Mouse (Mus musculus) neutrophil, adult 5-6 weeks (primary cell): ENCODE measurements around the gene Kars. TPM values are rescaled to one million over a fixed set of nuclear protein-coding genes. Genes with fewer than 3 reads are reported as not detected.

Source experiments
- ATAC-seq: fragments of 151-379, 151-347 bp; 2 replicates; pipeline ENCODE4 v1.8.0; 2017; ENCODE audit warnings: mild to moderate bottlenecking, moderate TSS enrichment; ENCODE audit not compliant: insufficient number of reproducible peaks, poor library complexity, low FRiP score, severe bottlenecking; ENCODE audit errors: extremely low read depth
- total RNA-seq: library from RNA; stranded (forward); fragments of 200-1000 nt; gene quantifications from 2 replicates; pipeline ENCODE4 v1.2.3, GENCODE M21; 2017

Kars gene
- total RNA-seq, 1 experiment from 2014 or later = 54.5 TPM

- no peak for ATAC-seq
Measured at GRCm38 (mm10) chr8:111991278-111991677, 19.8 kb downstream of the Kars start.

- peak; percentile 64 for ATAC-seq
Measured at GRCm38 (mm10) chr8:111989911-111990310, 21.2 kb downstream of the Kars start.

- no peak for ATAC-seq
Measured at GRCm38 (mm10) chr8:111984511-111984910, 26.6 kb downstream of the Kars start.

GRCm38 (mm10) chr8:111982116-111982515 lies 29.0 kb downstream of the Kars start:
- no peak for ATAC-seq

- ATAC-seq = no peak
Measured at GRCm38 (mm10) chr8:111978147-111978546, 33.0 kb downstream of the Kars start.

- ATAC-seq = no peak
Measured at GRCm38 (mm10) chr8:111976326-111976725, 34.8 kb downstream of the Kars start.

GRCm38 (mm10) chr8:111975706-111976105 lies 35.4 kb downstream of the Kars start:
- no peak for ATAC-seq

GRCm38 (mm10) chr8:111974138-111974537 lies 37.0 kb downstream of the Kars start:
- ATAC-seq = no peak

- ATAC-seq = no peak
Measured at GRCm38 (mm10) chr8:111968991-111969390, 42.1 kb downstream of the Kars start.

GRCm38 (mm10) chr8:111968541-111968940 lies 42.6 kb downstream of the Kars start:
- no peak for ATAC-seq

GRCm38 (mm10) chr8:111967246-111967870 lies 43.8 kb downstream of the Kars start:
- ATAC-seq = no peak

GRCm38 (mm10) chr8:111964849-111965561 lies 46.1 kb downstream of the Kars start:
- ATAC-seq = no peak

GRCm38 (mm10) chr8:111964351-111964750 lies 46.8 kb downstream of the Kars start:
- ATAC-seq = no peak

- ATAC-seq = no peak
Measured at GRCm38 (mm10) chr8:111963546-111963945, 47.6 kb downstream of the Kars start.

- ATAC-seq = no peak
Measured at GRCm38 (mm10) chr8:111963091-111963490, 48.0 kb downstream of the Kars start.

GRCm38 (mm10) chr8:111962589-111962988 lies 48.5 kb downstream of the Kars start:
- ATAC-seq = no peak

- no peak for ATAC-seq
Measured at GRCm38 (mm10) chr8:111961330-111961729, 49.8 kb downstream of the Kars start.

GRCm38 (mm10) chr8:111960591-111961321 lies 50.4 kb downstream of the Kars start:
- ATAC-seq = no peak

GRCm38 (mm10) chr8:111957231-111957630 lies 53.9 kb downstream of the Kars start:
- ATAC-seq = no peak

GRCm38 (mm10) chr8:111955879-111956278 lies 55.2 kb downstream of the Kars start:
- no peak for ATAC-seq
